Mouse (Mus musculus): ENCODE measurements around the gene Nrxn1.

- TF ChIP-seq POLR2A (IDR thresholded peaks at IDR 0.05; ENCODE audit: extremely low read depth, insufficient read depth, low read length), result no peak
- no peak for TF ChIP-seq CTCF (IDR thresholded peaks at IDR 0.05; ENCODE audit: low read depth, low read length)
These were observed 461.5 kb downstream of the Nrxn1 start for GRCm38 (mm10) chr17:90631371-90631770.
